Mouse (Mus musculus) intestine, embryonic 14.5 days (tissue): ENCODE results near the gene Map3k12. TPM values are rescaled to one million over a fixed set of nuclear protein-coding genes. Genes with fewer than 3 reads are reported as not detected.

Experiments
- ATAC-seq: fragments of 200-750 bp; cut with Nextera tagmentation; replicated peaks from 2 replicates; pipeline ENCODE4 v1.8.0; 2017; ENCODE audit warnings: low read depth, moderate number of reproducible peaks, moderate TSS enrichment, moderate library complexity; ENCODE audit not compliant: low FRiP score, low TSS enrichment
- DNase-seq: peaks from one replicate; pipeline ENCODE4 v3.0.0-alpha.2; 2018; ENCODE audit warnings: low spot score
- H3K27ac ChIP-seq: fragments of 300-500 bp; sonication (generic); 2 replicates; pipeline ENCODE4 v1.5.1; 2014; ENCODE audit warnings: low read depth, mild to moderate bottlenecking, control low read depth
- H3K27me3 ChIP-seq: fragments of 300-500 bp; sonication (generic); replicated peaks from 2 replicates; pipeline ENCODE4 v1.6.1; 2014; ENCODE audit warnings: low read length, control low read depth; ENCODE audit not compliant: control insufficient read depth, insufficient read depth
- H3K36me3 ChIP-seq: fragments of 300-500 bp; sonication (generic); 2 replicates; pipeline ENCODE4 v1.6.1; 2014; ENCODE audit warnings: low read length, control low read depth; ENCODE audit not compliant: control insufficient read depth, insufficient read depth
- H3K4me1 ChIP-seq: fragments of 300-500 bp; sonication (generic); replicated peaks from 2 replicates; pipeline ENCODE4 v1.6.1; 2014; ENCODE audit warnings: low read length, control low read depth, mixed read lengths; ENCODE audit not compliant: control insufficient read depth, insufficient read depth
- H3K4me2 ChIP-seq: fragments of 300-500 bp; sonication (generic); 2 replicates; pipeline ENCODE4 v1.6.1; 2014; ENCODE audit warnings: low read length
- H3K4me3 ChIP-seq: fragments of 300-500 bp; sonication (generic); 2 replicates; pipeline ENCODE4 v1.5.1; 2014; ENCODE audit warnings: low read depth, low read length, control low read depth, mixed read lengths
- H3K9ac ChIP-seq: fragments of 300-500 bp; sonication (generic); 2 replicates; pipeline ENCODE4 v1.6.1; 2014; ENCODE audit warnings: mild to moderate bottlenecking, low read length
- H3K9me3 ChIP-seq: fragments of 300-500 bp; sonication (generic); 2 replicates; pipeline ENCODE4 v1.6.1; 2016; ENCODE audit warnings: low read length, control low read depth; ENCODE audit not compliant: control insufficient read depth
- WGBS: fragments of 180-500 bp; shearing (Covaris S2); extraction: QIAGEN DNeasy Blood & Tissue Kit; methylation state at CpG from one replicate; pipeline ENCODE4 v1.1.7; 2014; 5-methylcytosine and 5-hydroxymethylcytosine counted together
- polyA plus RNA-seq: library from polyadenylated mRNA; unstranded; fragments of >200 nt; fragmentation: Nextera tagmentation; extraction: Ambion mirVana; gene quantifications from 2 replicates; pipeline ENCODE4 v1.2.1, GENCODE M21; 2014

Gene Map3k12
- polyA plus RNA-seq, 1 experiment from 2014 or later: 14.9 TPM

GRCm38 (mm10) chr15:102511285-102511833 is 5.5 kb downstream of the Map3k12 start:
- Histone ChIP-seq H3K27ac (peak overlapping the region; percentile 69), H3K9me3 (no peaks in the 10 kb centered on the region), H3K4me2 (peak overlapping the region; percentile 63), H3K27me3 (no peaks in the 10 kb centered on the region), H3K4me1 (peaks cover 28% of the 10 kb centered on the region), H3K9ac (no peak overlapping the region), H3K36me3 (0 out of 2 replicates have a peak, but pooled peaks cover 12% of the 10 kb centered on the region), H3K4me3 (0 out of 2 replicates have a peak overlapping the region, but pooled peaks have one; percentile 55)
- DNase-seq: no peak
- 25% methylated on average over 6 of the region's 6 CpGs for WGBS
- ATAC-seq: no peak

DNA sequence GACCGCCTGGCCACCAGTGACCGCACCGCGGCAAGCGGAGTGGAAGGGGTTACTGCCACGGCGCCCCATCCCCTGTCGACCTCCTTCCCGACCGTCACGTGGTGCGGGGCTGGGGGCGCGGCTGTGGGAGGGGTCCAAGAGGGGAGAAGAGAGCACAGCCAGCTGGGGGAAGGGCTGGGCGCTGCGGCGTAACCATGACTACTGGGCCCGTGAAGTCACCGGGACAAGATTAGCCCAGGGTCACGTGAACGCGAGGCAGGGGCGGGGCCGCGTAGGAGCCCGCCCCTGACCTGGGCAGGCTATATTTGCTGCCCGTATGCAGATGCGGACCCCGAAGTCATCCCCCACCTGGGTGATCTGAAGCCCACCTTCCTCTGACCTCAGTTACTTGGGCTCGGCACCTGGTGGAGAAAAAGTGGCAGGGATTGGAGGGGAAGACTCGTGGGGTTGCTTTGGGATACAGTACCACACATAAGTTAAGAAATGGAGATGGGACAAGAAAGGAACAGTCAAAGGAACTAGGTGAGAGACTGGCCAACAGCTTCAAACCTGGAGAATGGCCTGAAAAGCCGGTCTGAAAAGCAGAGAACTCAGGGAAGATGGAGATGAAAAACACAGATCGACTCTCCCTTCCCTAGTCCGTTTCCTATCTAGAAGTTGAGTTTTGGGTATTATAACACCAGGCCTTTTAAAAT is 6.1 kb downstream of the Map3k12 start:
- Histone ChIP-seq H3K27ac (peak overlapping the region; percentile 77), H3K4me3 (peak overlapping the region; percentile 55), H3K4me2 (peak overlapping the region; percentile 63), H3K4me1 (peaks cover 23% of the 10 kb centered on the region), H3K9me3 (no peaks in the 10 kb centered on the region), H3K9ac (peak overlapping the region; percentile 55), H3K27me3 (no peaks in the 10 kb centered on the region), H3K36me3 (0 out of 2 replicates have a peak, but pooled peaks cover 12% of the 10 kb centered on the region)
- DNase-seq (peak; percentile 95), ATAC-seq (peak; percentile 95)
- 3% methylated on average over 34 of the region's 34 CpGs for WGBS

DNA sequence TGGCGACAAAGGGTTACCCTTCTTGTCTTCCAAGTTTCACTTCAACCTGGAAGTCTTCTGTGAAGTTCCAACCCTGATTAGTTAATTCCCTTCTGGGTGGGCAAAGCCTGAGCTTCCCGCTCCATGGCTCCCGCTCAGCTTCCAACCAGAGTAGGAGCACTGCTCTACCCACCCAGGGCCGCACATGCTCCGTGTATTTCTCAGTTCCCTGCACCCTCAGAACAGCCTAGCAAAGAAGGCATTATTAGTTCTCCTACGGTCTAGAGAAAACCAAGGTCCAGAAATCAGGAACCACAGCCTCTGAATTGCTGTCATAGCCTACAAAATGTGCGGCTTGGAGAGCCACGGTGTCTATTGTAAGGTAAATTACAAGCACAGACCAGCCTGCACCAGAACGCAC is 6.8 kb downstream of the Map3k12 start:
- 3% methylated on average over 9 of the region's 9 CpGs for WGBS

GRCm38 (mm10) chr15:102508336-102508735 is 8.5 kb downstream of the Map3k12 start:
- Histone ChIP-seq H3K4me1 (peaks cover 22% of the 10 kb centered on the region), H3K4me3 (no peak overlapping the region), H3K9me3 (no peaks in the 10 kb centered on the region), H3K9ac (no peak overlapping the region), H3K27me3 (no peaks in the 10 kb centered on the region), H3K27ac (no peak overlapping the region), H3K4me2 (no peak overlapping the region), H3K36me3 (peaks cover 36% of the 10 kb centered on the region)
- DNase-seq (no peak), ATAC-seq (no peak)
- 85% methylated on average over 3 of the region's 3 CpGs for WGBS

More for the DNA sequence above, 6.8 kb downstream of the Map3k12 start:
- ATAC-seq (peak; percentile 62), DNase-seq (no peak)
- H3K4me2 ChIP-seq: peak overlapping the region; percentile 63
- peak overlapping the region; percentile 55 for H3K9ac ChIP-seq
- H3K36me3 ChIP-seq: peaks cover 18% of the 10 kb centered on the region; the same call in 1 of the 2 replicates
- H3K4me3 ChIP-seq: peak overlapping the region; percentile 55
- H3K27me3 ChIP-seq: no peaks in the 10 kb centered on the region
- H3K4me1 ChIP-seq: peaks cover 22% of the 10 kb centered on the region
- no peaks in the 10 kb centered on the region for H3K9me3 ChIP-seq
- peak overlapping the region; percentile 77 for H3K27ac ChIP-seq

DNA sequence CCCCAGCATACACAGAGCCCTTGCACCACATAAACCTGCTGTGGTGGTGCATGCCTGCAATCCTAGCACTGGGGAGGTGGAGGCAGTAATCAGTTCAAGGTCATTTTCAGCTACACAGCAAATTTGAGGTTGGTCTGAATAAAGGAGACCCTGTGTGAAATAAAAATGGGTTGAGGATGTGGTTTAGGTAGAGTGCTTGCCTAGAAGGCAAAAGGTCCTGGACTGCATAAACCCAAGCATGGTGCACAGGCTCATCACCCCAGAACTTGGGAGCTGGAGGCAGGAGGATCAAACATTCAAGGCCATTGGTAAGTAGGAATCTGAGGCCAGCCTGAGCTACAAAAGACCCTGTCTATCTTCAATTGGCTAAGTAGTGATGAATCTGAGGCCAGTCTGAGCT is 9.3 kb downstream of the Map3k12 start:
- no peaks in the 10 kb centered on the region for H3K9me3 ChIP-seq

DNA sequence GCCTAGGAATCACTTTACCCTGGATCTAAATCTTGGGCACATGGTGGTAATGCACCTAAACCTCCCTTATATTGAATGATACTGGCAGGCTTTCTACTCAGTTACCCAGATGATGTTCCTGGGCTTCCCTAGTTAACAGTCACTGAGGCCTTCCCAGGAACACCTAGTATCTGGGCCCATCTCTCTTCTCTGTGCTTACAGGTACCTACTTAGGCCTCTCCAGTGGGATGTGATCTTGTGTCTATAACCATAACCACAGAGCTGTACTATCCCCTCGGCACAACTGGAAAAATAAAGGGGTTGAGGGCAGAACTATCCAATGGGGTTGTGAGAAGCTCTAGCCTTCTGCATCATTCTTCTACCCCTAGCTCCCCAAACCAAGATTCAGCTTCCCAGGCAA is 10.0 kb downstream of the Map3k12 start:
- WGBS: 81% methylated on average over 1 of the region's 1 CpGs
- ATAC-seq (no peak), DNase-seq (no peak)
- peaks cover 20% of the 10 kb centered on the region for H3K4me1 ChIP-seq
- H3K4me3 ChIP-seq: no peak overlapping the region
- H3K9ac ChIP-seq: no peak overlapping the region
- H3K9me3 ChIP-seq: no peaks in the 10 kb centered on the region
- H3K27ac ChIP-seq: no peak overlapping the region
- H3K36me3 ChIP-seq: peaks cover 51% of the 10 kb centered on the region
- H3K27me3 ChIP-seq: no peaks in the 10 kb centered on the region
- H3K4me2 ChIP-seq: no peak overlapping the region

More for the DNA sequence above, 9.3 kb downstream of the Map3k12 start:
- Histone ChIP-seq H3K27ac (no peak overlapping the region), H3K9ac (no peak overlapping the region), H3K4me3 (no peak overlapping the region), H3K4me1 (peaks cover 22% of the 10 kb centered on the region), H3K4me2 (no peak overlapping the region), H3K36me3 (peaks cover 44% of the 10 kb centered on the region), H3K27me3 (no peaks in the 10 kb centered on the region)
- ATAC-seq (no peak), DNase-seq (no peak)

GRCm38 (mm10) chr15:102506464-102506830 is 10.4 kb downstream of the Map3k12 start:
- no peak overlapping the region for H3K9ac ChIP-seq
- WGBS: 28% methylated on average over 2 of the region's 2 CpGs
- peaks cover 16% of the 10 kb centered on the region for H3K4me1 ChIP-seq
- H3K9me3 ChIP-seq: no peaks in the 10 kb centered on the region
- H3K27me3 ChIP-seq: no peaks in the 10 kb centered on the region
- H3K4me3 ChIP-seq: no peak overlapping the region
- H3K36me3 ChIP-seq: peaks cover 55% of the 10 kb centered on the region
- ATAC-seq (no peak), DNase-seq (no peak)
- H3K4me2 ChIP-seq: no peak overlapping the region
- no peak overlapping the region for H3K27ac ChIP-seq

DNA sequence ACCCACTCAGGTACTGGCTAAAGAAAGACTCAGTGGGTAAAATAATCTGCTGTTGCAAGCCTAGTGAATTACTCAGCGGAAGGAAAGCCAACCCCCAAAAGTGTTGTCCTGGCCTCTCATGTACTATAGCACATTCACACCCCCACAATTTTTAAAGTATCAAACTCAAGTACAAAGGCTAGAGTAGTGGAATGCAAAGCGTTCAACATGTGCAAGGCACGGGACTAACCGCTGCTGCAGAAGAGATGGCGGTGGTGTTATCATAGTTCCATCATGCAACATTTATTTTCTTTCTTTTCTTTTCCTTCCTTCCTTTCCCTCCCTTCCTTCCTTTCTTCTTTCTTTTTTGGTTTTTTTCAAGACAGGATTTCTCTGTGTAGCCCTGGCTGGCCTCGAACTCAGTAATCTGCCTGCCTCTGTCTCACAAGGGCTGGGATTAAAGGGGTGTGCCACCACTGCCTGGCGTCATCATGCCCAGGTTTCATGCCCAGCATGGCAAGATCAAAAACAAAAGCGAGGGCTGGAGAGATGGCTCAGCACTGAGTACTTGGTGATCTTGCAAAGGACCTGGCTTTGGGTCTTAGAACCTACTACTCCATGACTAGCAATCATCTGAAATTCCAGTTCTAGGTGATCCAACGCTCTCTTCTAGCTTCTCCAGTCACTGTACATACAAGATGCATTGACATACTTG is 10.9 kb downstream of the Map3k12 start:
- no peak for ATAC-seq
- no peak overlapping the region for H3K27ac ChIP-seq
- DNase-seq: no peak
- no peak overlapping the region for H3K4me3 ChIP-seq
- 83% methylated on average over 9 of the region's 9 CpGs for WGBS
- H3K9ac ChIP-seq: no peak overlapping the region
- H3K4me1 ChIP-seq: peaks cover 10% of the 10 kb centered on the region
- H3K9me3 ChIP-seq: no peaks in the 10 kb centered on the region
- peaks cover 60% of the 10 kb centered on the region for H3K36me3 ChIP-seq
- no peaks in the 10 kb centered on the region for H3K27me3 ChIP-seq
- H3K4me2 ChIP-seq: no peak overlapping the region
